In the genomic region with DNA sequence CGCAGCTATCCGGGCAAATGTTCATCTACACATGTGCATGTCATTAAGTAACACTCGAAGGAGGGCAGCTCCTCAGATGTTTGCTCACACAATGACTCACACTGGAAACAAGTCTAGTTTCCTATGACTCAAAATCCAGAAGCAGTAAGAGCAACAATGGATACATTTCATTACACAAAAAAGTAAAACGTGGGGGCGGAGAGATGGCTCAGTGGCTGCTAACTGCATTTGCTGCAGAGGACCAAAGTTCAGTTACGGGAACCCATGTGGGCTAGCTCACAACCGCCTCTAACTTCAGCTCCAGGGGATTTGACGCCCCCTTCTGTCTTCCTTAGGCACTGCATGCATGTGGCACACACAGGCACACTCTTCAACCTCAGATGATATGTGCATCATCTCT, we compare ENCODE assay signal across 9 mouse cellular contexts. TPM values are rescaled to one million over a fixed set of nuclear protein-coding genes. Genes with fewer than 3 reads are reported as not detected.
A peak's percentile ranks its signal among the peaks of the same experiment; 100 is the strongest.
DNase-seq lines count a peak whose midpoint lies in the region; ATAC-seq and TF ChIP-seq lines count a peak whose summit lies in the region.
"Had no signal": no experiment of that assay in that cellular context is flagged by ENCODE, and none has a peak within 500 bp of the region (broad histone marks: within the 10 kb centered on the region; RNA-seq: fewer than 3 reads in every experiment).

No protein-coding gene starts in this region.

- peak; percentile 30 for TF ChIP-seq CTCF in hindbrain, postnatal 0 days (IDR thresholded peaks at IDR 0.05; ENCODE audit: low read depth)
- TF ChIP-seq CTCF in bone marrow macrophage, adult 2 months (IDR thresholded peaks at IDR 0.05; ENCODE audit: low read depth, low read length) = peak; percentile 46

- H3K4me3 ChIP-seq in hindbrain, postnatal 0 days (ENCODE audit: low read length) = no peak overlapping the region
- no peak overlapping the region for H3K4me3 ChIP-seq in hindbrain, embryonic 16.5 days (ENCODE audit: low read length)
- no peak overlapping the region for H3K4me3 ChIP-seq in bone marrow macrophage, adult 2 months (ENCODE audit: insufficient read depth, low read length)

- H3K27me3 ChIP-seq in hindbrain, postnatal 0 days (ENCODE audit: insufficient read depth, low read length) = no peaks in the 10 kb centered on the region
- H3K27me3 ChIP-seq in hindbrain, embryonic 16.5 days (replicated peaks; ENCODE audit: control insufficient read depth, insufficient read depth, low read length) = no peaks in the 10 kb centered on the region

- H3K9ac ChIP-seq in hindbrain, postnatal 0 days (replicated peaks; ENCODE audit: low read length) = no peak overlapping the region
- no peak overlapping the region for H3K9ac ChIP-seq in hindbrain, embryonic 16.5 days (ENCODE audit: low read depth, low read length)

- TF ChIP-seq POLR2A in bone marrow macrophage, adult 2 months (IDR thresholded peaks at IDR 0.05; ENCODE audit: borderline replicate concordance, low read depth, low read length) = no peak

- DNase-seq in hindbrain, postnatal 0 days (ENCODE audit: low spot score) = no peak
- DNase-seq in urinary bladder, postnatal 14 days (ENCODE audit: low spot score) = peak; percentile 20
- no peak for DNase-seq in urinary bladder, postnatal 25 days (ENCODE audit: low spot score)
- DNase-seq in embryo, embryonic 9.5 days (ENCODE audit: extremely low spot score) = no peak
- DNase-seq in layer of hippocampus, postnatal 36 days = no peak
- no peak for DNase-seq in kidney, postnatal 36 days
- DNase-seq: cerebellum, postnatal 10 days had no signal

- no peak overlapping the region for H3K4me2 ChIP-seq in hindbrain, postnatal 0 days (ENCODE audit: low read depth, low read length)
- no peak overlapping the region for H3K4me2 ChIP-seq in hindbrain, embryonic 16.5 days (ENCODE audit: low read length)

- no peaks in the 10 kb centered on the region for H3K36me3 ChIP-seq in hindbrain, postnatal 0 days (ENCODE audit: insufficient read depth, low read length)
- no peaks in the 10 kb centered on the region for H3K36me3 ChIP-seq in hindbrain, embryonic 16.5 days (ENCODE audit: control insufficient read depth, insufficient read depth, low read length)

- H3K4me1 ChIP-seq in hindbrain, postnatal 0 days (ENCODE audit: insufficient read depth, low read length) = no peaks in the 10 kb centered on the region
- no peaks in the 10 kb centered on the region for H3K4me1 ChIP-seq in hindbrain, embryonic 16.5 days (ENCODE audit: control insufficient read depth, insufficient read depth, low read depth, low read length)
- peaks cover 12% of the 10 kb centered on the region for H3K4me1 ChIP-seq in bone marrow macrophage, adult 2 months (ENCODE audit: control insufficient read depth, insufficient read depth, low read length)

- no peak overlapping the region for H3K27ac ChIP-seq in hindbrain, postnatal 0 days
- no peak overlapping the region for H3K27ac ChIP-seq in hindbrain, embryonic 16.5 days (ENCODE audit: low read depth, low read length)
- no peak overlapping the region for H3K27ac ChIP-seq in bone marrow macrophage, adult 2 months (ENCODE audit: insufficient read depth, low read depth, low read length)

- no peak for ATAC-seq in hindbrain, postnatal 0 days
- ATAC-seq in hindbrain, embryonic 16.5 days = no peak

- WGBS in hindbrain, postnatal 0 days = 61% methylated on average over 8 of the region's 8 CpGs
- WGBS in hindbrain, embryonic 16.5 days = 64% methylated on average over 8 of the region's 8 CpGs

- H3K9me3 ChIP-seq in hindbrain, postnatal 0 days (ENCODE audit: low read length) = no peaks in the 10 kb centered on the region
- no peaks in the 10 kb centered on the region for H3K9me3 ChIP-seq in hindbrain, embryonic 16.5 days (ENCODE audit: control insufficient read depth, low read length)

RNA-seq across cellular contexts. Expression of gene Rufy1, which starts 8.9 kb away (rescaled TPM):
- 12.3 and 15.1 TPM in 2 replicates for total RNA-seq in hindbrain, postnatal 0 days (2014; rRNA removed)
- polyA plus RNA-seq in hindbrain, postnatal 0 days (2015; fragmentation: Nextera tagmentation; extraction: Ambion mirVana) = 17.6 and 19.8 TPM in 2 replicates
- polyA plus RNA-seq in hindbrain, embryonic 16.5 days (2015; fragmentation: Nextera tagmentation; extraction: Ambion mirVana) = 23.5 and 25.1 TPM in 2 replicates
- polyA plus RNA-seq in bone marrow macrophage, adult 2 months (2012; ENCODE audit: insufficient read depth, insufficient read length, missing spikeins) = 38.7 and 42.3 TPM in 2 replicates
- total RNA-seq in layer of hippocampus, postnatal 36 days (2021) = 10 to 100 TPM; 29.6 to 30.1 TPM
